Mouse (Mus musculus) bone marrow macrophage, adult 2 months (primary cell): ENCODE measurements around the gene Ankrd39.

ENCODE experiments used
- CTCF ChIP-seq: IDR thresholded peaks from 2 replicates; pipeline ENCODE4 v1.5.1; 2012; ENCODE audit warnings: low read depth, mild to moderate bottlenecking, low read length, moderate library complexity
- POLR2A ChIP-seq: IDR thresholded peaks from 2 replicates; pipeline ENCODE4 v1.6.1; 2012; ENCODE audit warnings: mild to moderate bottlenecking, low read depth, low read length, borderline replicate concordance

DNA sequence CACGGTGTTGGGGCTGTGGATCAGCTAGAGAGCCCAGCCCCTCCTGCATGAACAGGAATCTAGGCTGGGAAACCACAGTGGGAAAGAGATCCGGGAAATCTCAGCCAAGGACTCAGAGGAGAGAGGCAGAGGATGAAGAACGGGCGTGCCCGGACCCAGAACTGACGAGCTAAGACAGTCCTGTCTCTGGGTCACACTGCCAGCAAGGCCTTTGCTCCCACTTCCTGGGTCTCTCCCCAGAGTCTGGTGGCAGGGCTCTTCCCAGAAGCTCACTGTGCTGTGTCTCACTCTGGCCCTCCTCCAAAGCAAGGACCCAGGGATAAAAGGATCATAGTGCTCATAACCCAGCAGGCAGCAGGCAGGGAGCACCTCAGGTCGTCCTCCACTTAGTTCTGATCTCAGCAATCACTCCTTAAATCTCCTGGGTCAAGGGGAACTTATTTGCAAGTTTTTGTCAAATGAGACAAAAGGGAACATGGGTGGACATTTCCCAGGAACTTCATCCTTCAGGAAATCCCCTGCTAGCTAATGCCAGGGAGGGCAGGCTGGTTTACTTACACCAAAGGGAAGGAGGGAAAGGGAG lies 22.5 kb upstream of the Ankrd39 start:
- TF ChIP-seq POLR2A, result no peak
- no peak for TF ChIP-seq CTCF
